Mouse (Mus musculus) heart, adult 2 months (tissue): ENCODE measurements at regions not wholly inside any gene's neighbourhood (a gene's known extent, or its start where the extent isn't known, plus 50 kb on each side); places are given as distances from the start of the nearest gene placed in this dataset.

ENCODE experiments used
- CTCF ChIP-seq: fragments of 200-600 bp; IDR thresholded peaks from 2 replicates; pipeline ENCODE4 v1.8.1; 2022; ENCODE audit warnings: antibody characterized with exemption, mild to moderate bottlenecking, moderate library complexity
- EP300 ChIP-seq: fragments of 200-500 bp; IDR thresholded peaks from 2 replicates; pipeline ENCODE4 v1.6.1; 2011; ENCODE audit warnings: low read depth, low read length, control low read depth; ENCODE audit not compliant: insufficient read depth
- POLR2A ChIP-seq: fragments of 200-500 bp; IDR thresholded peaks from 2 replicates; pipeline ENCODE4 v1.6.1; 2011; ENCODE audit warnings: mild to moderate bottlenecking, low read depth, low read length, control low read depth; ENCODE audit not compliant: insufficient read depth

- TF ChIP-seq CTCF (no peak), EP300 (no peak), POLR2A (no peak)
Measured at GRCm38 (mm10) chr15:96231969-96232368, 55.3 kb upstream of the Arid2 start.
